Mouse (Mus musculus): ENCODE data around the gene Xrcc4.
"Not testable (repeated sequence)": the region's sequence is repeated elsewhere in the genome, so short reads cannot be mapped to it uniquely, and the experiment has no call there.

The Xrcc4 gene

GRCm38 (mm10) chr13:89801901-89802300, 287.5 kb downstream of the Xrcc4 start:
- DNase-seq: no peak

- no peak for DNase-seq
These were observed 291.7 kb downstream of the Xrcc4 start for GRCm38 (mm10) chr13:89797721-89798120.

GRCm38 (mm10) chr13:89791475-89791874, 297.9 kb downstream of the Xrcc4 start:
- no peak for DNase-seq

- no peak for DNase-seq
These were observed 306.5 kb downstream of the Xrcc4 start for GRCm38 (mm10) chr13:89782886-89783285.

GRCm38 (mm10) chr13:89780276-89780675, 309.1 kb downstream of the Xrcc4 start:
- no peak for DNase-seq

- peak; percentile 82 for DNase-seq
These were observed 310.0 kb downstream of the Xrcc4 start for GRCm38 (mm10) chr13:89779208-89779911.

- DNase-seq: no peak
These were observed 311.6 kb downstream of the Xrcc4 start for GRCm38 (mm10) chr13:89777764-89778163.

- DNase-seq: no peak
These were observed 312.3 kb downstream of the Xrcc4 start for GRCm38 (mm10) chr13:89777146-89777545.

GRCm38 (mm10) chr13:89766551-89766950, 322.9 kb downstream of the Xrcc4 start:
- no peak for DNase-seq

- DNase-seq: no peak
These were observed 323.4 kb downstream of the Xrcc4 start for GRCm38 (mm10) chr13:89765966-89766365.

GRCm38 (mm10) chr13:89762339-89762738, 327.1 kb downstream of the Xrcc4 start:
- no peak for DNase-seq

- DNase-seq: no peak
These were observed 333.1 kb downstream of the Xrcc4 start for GRCm38 (mm10) chr13:89756347-89756746.

- DNase-seq: not testable (repeated sequence)
These were observed 338.8 kb downstream of the Xrcc4 start for GRCm38 (mm10) chr13:89750562-89750961.

GRCm38 (mm10) chr13:89743201-89743600, 346.2 kb downstream of the Xrcc4 start:
- DNase-seq: no peak

- no peak for DNase-seq
These were observed 346.7 kb downstream of the Xrcc4 start for GRCm38 (mm10) chr13:89742686-89743200.

- peak; percentile 51 for DNase-seq
These were observed 347.4 kb downstream of the Xrcc4 start, which contains the start of gene Vcan for GRCm38 (mm10) chr13:89741766-89742685. Gene Vcan (minus strand): TSS chr13:89742509.

GRCm38 (mm10) chr13:89741116-89741551, 348.3 kb downstream of the Xrcc4 start:
- DNase-seq: peak; percentile 41

GRCm38 (mm10) chr13:89740243-89741115, 348.9 kb downstream of the Xrcc4 start:
- peak; percentile 85 for DNase-seq

- DNase-seq: no peak
These were observed 349.6 kb downstream of the Xrcc4 start for GRCm38 (mm10) chr13:89739696-89740242.

GRCm38 (mm10) chr13:89738776-89739695, 350.4 kb downstream of the Xrcc4 start:
- DNase-seq: peak; percentile 91

GRCm38 (mm10) chr13:89738275-89738674, 351.1 kb downstream of the Xrcc4 start:
- no peak for DNase-seq

Measured in kidney, postnatal 10 days (tissue).